Mouse (Mus musculus) large intestine, adult 2 months (tissue): ENCODE results near the gene Ms4a10. TPM values are rescaled to one million over a fixed set of nuclear protein-coding genes. Genes with fewer than 3 reads are reported as not detected.

Experiments used
- DNase-seq: peaks from one replicate; pipeline ENCODE4 v3.0.0-alpha.2; 2012; ENCODE audit warnings: low read depth, low spot score
- WGBS: fragments of 180-500 bp; shearing (Covaris S2); methylation state at CpG from one replicate; pipeline ENCODE4 v1.1.7; 2018; 5-methylcytosine and 5-hydroxymethylcytosine counted together
- polyA plus RNA-seq: library from polyadenylated mRNA; depleted of rRNA; stranded (reverse); fragments of >200 nt; gene quantifications from 2 replicates; pipeline ENCODE4 v1.2.3, GENCODE M21; 2012

Gene Ms4a10
- polyA plus RNA-seq, 1 experiment, result 67.1 TPM

DNA sequence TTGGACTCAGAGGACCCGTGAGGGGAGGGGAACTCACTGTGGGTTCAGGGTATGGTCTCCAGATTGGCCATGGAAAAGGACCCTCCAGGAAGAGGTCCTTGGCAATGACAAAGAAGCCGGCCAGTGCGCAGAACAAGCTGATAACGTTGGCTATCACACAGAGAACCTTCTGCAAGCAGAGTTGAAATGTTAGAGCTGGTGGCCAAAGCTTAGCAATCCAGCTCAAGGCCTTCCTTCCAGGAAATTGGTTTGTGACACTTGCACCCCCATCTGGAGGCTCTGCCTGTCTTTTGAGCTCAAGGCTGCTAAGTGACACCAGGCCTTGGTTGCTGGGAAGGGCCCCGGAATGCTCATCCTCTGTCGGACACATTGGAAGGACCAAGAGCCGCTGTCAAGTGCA, 8.7 kb downstream of the Ms4a10 start:
- 84% methylated on average over 7 of the region's 7 CpGs for WGBS
- no peak for DNase-seq

DNA sequence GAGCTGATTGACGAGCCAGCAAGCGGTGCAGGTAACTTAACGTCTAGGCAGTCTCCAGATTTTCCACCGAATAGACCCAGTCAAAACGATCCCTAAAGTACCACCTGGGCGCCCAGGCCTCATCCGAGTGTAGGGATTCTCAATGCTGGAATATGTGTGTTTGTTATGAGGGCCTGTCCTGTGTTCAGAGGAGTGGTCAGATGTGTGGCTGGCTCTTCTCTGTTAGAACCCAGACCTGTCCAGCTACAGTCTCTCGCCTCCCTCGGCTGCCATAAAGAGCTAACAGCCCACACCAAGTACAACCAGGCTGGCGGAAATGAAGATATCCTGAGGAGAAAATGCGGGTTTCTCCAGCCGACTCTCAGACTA, 14.5 kb downstream of the Ms4a10 start:
- 45% methylated on average over 12 of the region's 12 CpGs for WGBS
- no peak for DNase-seq

DNA sequence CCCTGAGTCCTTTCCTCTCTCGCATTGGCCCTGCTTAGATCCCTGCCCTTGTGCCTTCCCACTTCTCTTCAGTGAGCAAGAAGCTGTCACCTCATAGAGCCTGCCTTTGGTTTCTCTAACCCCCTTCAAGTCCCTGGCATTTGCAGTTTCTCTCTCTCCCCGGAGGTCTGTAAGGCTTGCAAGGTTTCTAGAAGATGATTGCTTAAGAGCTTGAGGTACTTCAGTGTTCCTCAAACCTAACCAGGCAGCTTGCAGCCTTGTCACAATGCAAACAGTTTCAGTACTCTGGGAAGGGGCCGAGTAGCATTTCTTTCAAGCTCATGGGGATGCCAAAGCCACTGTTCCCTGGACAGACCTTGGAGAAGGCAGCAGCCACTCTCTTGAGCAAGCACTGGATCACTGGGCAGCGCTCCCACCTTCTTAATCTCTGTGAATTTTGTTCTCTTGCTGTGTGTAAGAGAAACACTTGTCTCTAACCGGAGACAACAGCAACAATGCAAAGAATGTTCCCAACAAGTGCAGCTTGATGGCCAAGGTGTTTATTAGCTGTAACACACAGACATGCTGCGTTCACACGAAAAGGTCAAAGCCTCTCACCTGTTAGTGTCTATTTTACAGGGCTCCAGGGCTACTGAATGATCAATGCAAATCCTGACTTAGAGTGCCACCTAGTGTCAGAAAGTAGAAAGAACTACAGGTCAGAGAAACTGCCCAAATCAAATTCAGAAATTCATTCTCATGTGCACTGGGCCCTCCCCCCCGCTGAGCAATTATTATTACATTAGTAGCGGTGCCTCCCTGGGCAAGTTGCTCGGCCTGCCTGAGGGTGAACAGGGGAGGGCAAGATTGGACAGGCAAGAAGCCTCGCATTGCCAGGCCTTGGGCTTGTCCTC, 15.1 kb downstream of the Ms4a10 start:
- DNase-seq, result no peak
- 31% methylated on average over 11 of the region's 11 CpGs for WGBS

DNA sequence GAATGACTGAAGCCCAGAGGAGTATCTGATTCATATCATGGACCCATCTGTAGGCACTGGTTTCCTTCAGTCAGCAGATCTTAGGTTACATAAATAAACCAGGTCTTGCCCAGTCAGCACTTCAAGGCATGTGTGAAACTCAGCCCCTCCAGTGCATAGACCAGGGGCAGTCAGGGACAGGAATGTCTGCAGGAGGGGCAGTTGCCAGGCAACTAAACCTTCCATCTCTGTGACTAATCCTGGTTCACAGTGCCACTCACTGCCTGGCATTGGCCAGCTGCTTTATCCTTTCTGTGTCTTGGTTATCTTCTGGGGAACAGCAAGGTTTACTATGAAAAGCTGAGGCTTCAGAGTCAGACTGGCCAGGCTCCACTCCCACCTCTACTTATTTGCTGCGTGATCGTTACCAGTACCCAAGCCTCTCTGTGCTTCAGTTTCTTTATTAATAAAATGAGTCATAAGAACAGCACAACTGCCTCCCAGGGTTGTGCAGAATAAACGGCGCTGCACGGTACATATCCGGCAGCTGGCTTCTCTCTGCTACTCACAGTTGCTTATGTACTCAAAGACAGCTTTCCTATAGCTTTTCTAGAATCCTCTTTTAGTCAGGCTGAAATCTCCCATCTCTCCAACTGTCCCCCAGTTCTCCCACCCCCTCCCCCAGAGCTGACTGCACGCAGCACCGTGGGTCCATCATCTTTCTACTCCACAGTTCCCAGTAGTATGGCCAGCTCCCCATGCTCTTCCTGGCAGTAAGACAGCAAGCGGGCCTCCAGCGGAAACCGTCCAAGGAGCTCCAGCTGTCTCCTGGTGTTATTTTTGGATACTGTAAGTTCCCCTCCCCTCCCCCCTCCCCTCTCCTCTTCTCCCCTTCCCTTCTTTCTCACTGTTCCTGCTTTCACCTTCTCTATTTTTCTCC, 22.2 kb downstream of the Ms4a10 start:
- 57% methylated on average over 11 of the region's 11 CpGs for WGBS
- no peak for DNase-seq

DNA sequence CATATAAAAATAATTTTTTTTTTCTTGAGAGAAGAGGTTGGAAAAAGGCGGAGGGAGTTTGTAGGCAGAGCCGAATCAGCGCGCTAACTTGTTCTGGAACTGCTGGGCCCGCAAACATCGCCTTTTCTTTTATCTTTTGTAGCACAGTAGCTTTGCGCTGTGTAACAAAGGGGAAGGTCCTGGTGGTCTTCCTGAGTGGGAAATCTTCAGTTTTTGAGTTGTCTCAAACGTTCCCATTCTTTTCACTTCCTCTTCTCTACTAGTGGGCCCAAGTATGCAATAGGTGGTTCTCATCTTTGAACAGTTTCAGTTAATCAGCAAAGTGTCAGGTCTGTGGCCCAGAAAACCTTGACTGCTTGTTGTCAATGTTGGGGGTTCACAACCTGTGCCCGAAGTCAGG, 24.9 kb downstream of the Ms4a10 start:
- WGBS, result 19% methylated on average over 9 of the region's 9 CpGs
- no peak for DNase-seq

DNA sequence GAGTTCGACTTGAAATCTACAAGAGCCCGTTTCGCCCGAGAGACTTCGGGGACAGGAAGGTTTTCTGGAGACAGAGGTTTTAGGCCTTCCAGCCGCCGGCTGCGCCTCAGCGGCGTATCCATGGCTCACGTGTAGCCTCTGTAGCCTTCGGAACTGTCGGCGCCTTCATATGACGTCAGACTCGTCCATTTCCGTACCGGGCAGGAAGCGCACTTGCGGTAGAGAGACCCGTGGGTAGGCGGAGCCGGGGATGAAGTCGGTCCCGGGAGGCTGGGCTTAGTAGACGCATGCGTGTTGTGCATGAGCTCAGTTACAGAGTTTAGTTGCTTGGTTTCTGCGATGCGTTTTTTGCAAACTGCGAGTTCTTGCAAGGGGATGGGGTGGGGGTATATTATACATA, 25.4 kb downstream of the Ms4a10 start, which contains the start of gene Ccdc86:
Ccdc86 (minus strand) TSS at position 155 of the 400 bp plus-strand sequence.
- DNase-seq, result peak; percentile 98
- under 1% methylated on average over 30 of the region's 30 CpGs for WGBS

DNA sequence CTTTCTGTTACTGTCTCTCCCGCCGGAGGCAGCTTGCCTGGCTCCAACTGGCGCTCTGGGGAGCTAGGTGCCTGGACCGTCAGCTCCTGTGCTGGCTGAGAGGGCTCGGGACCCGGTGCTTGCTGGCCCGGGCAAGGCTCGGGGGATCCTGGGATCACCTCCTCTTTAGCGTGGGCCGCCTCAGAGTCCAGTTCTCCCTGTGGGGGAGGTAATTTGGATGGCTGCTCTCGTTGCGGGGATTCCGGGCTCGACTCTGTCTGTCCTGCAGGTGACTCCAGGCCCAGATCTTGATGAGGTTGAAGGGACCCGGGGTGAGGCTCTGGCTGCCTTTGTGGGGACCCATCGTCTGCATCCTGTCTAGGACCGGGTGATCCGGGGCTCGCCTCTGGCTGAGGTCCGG, 26.1 kb downstream of the Ms4a10 start:
- under 1% methylated on average over 20 of the region's 20 CpGs for WGBS
- no peak for DNase-seq

DNA sequence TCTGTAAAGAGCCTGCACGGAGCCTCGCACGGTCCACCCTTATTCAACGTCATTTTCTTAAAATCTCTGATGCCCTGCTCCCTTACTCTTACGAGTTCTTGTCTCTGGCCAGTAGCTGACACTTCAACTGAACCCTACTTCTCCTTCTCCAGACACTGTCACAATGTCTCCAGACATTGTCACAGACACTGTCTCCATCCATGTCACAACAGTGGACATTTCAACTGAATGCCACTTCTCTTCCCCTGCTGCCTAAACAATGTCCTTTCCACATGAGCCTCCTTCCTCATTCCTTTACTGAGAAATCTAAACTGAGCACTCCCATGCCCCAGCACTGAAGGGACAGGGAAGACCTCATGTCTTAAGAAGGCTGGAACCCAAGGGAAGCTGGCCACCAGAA, 27.3 kb downstream of the Ms4a10 start:
- 44% methylated on average over 5 of the region's 5 CpGs for WGBS
- no peak for DNase-seq

DNA sequence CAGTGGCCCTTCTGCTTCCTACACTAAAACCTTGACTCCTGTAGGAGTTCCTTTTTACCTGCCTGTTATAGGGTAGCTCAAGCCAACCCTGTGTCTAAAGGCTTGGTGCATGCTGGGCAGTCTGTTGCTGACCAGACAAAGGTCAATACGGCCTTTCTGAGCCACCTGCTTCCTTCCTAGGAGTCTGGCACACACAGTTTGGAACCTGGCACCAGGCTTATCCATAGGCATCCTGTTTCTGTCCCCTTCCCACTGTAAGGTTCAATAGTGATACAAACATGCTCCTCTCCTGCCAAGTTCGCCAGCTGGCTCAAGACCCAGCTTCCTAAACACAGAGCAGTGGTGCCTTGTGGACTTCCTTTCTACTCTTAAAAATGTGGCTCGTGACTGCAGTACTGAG, 28.0 kb downstream of the Ms4a10 start:
- DNase-seq, result no peak
- WGBS, result 55% methylated on average over 3 of the region's 3 CpGs

DNA sequence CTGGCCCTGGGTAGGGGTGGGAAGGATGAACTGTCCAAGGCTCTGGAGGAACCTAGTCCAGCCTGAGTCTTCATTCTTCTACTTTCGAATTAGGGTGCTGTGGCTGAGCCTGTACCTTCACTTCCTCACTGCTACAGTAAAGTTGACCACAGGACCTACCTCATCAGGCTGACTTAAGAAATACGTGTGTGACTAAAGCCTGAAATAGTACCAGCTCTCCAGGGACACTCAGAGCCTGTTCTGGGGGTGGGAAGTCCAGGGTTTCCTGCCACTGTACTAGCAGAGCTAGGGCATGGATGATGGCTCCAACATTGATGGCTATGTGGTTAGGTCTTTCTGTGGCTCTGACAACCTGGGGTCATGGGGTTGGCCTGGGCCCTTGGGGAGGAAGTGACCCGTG, 30.5 kb downstream of the Ms4a10 start:
- no peak for DNase-seq
- 78% methylated on average over 3 of the region's 3 CpGs for WGBS

DNA sequence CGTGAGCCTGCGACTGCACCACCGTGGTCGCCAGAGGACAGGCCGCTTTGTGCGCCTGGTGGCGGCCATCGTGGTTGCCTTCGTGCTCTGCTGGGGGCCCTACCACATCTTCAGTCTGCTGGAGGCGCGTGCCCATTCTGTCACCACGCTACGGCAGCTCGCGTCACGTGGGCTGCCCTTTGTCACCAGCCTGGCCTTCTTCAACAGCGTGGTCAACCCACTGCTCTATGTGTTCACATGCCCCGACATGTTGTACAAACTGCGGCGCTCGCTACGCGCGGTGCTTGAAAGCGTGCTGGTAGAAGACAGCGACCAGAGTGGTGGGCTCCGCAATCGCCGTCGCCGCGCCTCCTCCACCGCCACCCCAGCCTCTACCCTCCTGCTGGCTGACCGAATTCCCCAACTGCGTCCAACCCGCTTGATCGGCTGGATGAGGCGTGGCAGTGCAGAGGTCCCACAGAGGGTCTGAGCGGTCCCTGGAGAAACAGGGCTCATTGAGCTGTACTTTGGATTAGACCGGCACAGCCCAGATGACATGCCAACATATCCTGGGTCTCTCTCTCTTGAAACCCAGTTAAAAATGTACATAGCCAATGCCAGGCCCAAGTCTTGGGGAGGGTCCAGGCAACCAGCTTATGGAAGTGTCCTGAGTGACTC, 33.5 kb downstream of the Ms4a10 start:
- DNase-seq, result no peak
- 28% methylated on average over 40 of the region's 40 CpGs for WGBS

DNA sequence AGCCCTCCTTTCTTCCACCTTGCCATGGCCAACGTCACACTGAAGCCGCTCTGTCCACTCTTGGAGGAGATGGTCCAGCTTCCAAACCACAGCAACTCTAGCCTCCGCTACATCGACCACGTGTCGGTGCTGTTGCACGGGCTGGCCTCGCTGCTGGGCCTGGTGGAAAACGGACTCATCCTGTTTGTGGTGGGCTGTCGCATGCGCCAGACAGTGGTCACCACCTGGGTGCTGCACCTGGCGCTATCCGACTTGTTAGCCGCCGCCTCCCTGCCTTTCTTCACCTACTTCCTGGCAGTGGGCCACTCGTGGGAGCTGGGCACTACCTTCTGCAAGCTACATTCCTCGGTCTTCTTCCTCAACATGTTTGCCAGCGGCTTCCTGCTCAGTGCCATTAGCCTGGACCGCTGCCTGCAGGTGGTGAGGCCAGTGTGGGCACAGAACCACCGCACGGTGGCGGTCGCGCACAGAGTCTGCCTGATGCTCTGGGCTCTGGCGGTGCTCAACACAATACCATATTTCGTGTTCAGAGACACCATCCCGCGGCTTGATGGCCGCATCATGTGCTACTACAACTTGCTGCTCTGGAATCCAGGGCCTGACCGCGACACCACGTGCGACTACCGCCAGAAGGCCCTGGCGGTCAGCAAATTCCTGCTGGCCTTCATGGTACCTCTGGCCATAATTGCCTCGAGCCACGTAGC, 34.2 kb downstream of the Ms4a10 start:
- WGBS, result 15% methylated on average over 37 of the region's 37 CpGs

DNA sequence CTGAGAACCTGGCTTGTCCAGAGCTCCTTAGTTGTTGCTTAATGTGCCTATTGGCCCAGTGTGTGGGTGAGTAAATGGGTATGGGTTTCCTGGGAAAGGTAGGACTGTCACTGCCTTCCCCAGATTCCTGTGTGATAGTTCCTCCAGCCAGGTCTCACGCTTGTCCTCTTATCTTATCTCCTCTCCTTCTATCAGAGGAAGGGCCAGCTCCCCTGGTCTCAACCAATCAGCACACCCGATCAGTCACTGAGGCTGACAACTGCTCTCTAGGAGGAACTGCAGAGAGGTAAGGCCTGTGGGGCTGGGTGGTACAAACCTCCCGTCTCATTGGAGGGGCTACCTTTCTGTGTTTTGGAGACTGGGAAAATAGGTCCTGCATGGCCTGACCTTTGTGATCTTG, 35.7 kb downstream of the Ms4a10 start:
- no peak for DNase-seq
- WGBS, result 48% methylated on average over 3 of the region's 3 CpGs

More for the DNA sequence above, 34.2 kb downstream of the Ms4a10 start:
- DNase-seq, result peak; percentile 75

DNA sequence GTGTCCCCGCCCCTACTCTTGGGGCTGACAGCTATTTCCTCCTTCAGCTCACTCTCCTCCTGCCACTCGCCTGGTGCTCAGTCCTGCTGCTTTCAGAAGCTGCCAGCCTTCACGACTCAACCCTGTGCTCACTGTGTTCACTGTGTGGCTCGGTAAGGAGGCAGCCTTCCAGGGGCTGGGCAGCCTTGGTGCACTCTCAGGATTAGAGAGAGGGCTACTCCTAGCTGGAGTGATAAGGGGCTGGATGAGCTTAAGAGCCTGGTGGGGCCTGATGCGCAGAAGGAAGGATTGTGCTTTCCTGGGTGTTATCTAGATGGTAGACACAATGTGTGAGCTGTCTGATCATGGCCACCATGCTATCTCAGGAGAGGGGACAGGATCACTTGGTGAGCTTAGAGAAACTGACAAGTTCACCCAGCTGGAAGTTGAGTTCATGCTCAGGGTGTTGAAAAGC, 37.3 kb downstream of the Ms4a10 start, which contains the start of gene Ptgdr2:
Ptgdr2 (plus strand) TSS at position 51 of the 454 bp plus-strand sequence.
- 21% methylated on average over 5 of the region's 5 CpGs for WGBS
- no peak for DNase-seq

DNA sequence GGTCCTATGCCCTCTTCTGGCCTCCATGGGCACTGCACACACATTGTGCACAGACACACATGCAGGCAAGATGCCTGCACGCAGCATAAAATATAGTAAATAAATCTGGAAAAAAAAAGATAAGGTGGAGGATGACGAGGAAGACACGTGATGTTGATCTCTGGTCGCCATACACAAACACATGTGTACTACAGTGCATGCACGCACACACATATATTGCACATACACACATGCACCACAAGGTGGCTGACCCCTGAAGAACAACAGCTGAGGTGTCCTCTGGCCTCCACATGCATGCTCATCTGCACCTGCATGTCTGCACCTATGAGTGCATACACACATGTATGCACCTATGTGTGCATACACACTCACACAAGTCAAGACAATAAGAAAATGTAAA, 38.4 kb downstream of the Ms4a10 start:
- 93% methylated on average over 5 of the region's 5 CpGs for WGBS
- no peak for DNase-seq

DNA sequence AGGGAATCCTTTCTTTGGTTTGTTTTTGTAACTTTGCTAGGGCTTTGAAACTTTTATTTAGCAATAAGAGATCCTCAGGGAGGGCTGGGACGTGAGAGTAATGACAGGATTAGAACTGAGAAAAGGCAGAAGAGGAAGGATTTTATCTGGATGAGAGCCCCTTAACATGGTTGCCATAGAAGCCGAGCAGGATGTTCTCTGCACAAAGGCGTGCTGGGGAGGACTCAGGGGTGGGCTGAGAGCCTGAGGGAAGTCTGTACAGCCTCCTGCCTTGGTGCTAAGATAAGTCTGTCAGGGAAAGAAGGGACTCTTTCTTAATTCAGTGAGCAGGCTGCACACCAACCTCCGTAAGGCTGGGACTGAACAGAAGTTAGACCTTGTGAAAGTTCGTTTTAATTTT, 39.4 kb downstream of the Ms4a10 start:
- WGBS, result 59% methylated on average over 5 of the region's 5 CpGs
- no peak for DNase-seq

DNA sequence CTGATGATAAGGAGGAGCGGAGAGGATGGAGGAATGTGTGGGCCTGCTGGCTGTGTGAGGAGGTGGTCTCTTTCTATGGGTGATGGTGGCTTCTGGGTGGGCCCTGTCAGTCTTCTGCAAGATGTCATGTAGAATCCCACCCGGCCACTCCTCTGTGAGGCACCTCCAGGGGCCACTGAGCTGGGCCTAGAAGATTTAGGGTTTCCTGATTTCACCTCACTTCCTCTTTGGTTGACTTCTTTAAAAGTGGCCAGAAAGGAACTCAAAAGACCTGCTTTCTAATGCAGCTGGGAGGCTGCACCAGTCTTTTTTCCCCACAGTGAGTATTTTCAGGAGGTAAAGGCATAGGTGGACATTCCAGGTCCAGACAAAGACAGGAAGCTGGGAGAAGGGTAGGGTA, 43.8 kb downstream of the Ms4a10 start:
- no peak for DNase-seq
- 81% methylated on average over 2 of the region's 2 CpGs for WGBS

DNA sequence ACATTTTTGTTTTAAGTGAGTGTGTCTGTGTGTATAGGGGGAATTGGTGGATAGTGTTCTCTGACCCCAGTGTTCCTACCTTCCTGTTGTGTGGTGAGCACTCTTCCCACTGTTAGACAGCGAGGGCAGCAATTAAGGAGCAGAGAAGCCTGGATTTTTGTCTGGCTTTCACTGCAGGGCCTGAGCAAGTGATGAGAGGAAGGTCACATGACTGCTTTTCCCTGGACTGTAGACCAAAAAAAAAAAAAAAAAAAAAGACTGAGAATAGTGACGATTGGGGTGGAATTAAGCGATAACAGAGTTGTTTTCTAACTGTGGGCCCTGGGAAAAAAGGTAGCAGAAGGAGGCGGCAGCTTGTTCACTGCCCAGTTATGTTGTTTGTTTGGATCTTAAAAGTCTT, 47.8 kb downstream of the Ms4a10 start:
- no peak for DNase-seq
- 12% methylated on average over 4 of the region's 4 CpGs for WGBS

DNA sequence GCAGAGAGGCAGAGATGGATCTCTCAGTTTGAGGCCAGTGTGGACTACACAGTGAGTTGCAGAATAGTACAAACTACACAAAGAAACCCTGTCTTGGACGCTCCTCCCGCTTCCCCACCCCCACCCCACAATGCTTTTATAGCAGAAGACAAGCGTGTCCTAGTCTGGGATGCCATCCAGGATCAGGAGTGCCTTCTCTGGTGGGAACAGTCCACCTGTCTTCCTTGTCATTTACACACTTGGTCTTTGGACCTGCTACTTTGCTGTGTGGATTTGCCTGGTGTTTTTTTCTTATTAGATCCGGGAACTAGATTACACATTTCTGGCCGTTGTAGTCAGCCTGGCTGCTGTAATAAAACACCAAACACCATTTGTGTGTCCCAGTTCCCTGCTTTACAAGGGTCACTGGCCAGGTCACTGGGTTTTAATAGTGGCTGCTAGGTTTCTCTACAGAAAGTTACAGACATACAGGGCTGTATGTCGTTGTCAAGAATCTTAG, 48.3 kb downstream of the Ms4a10 start:
- DNase-seq, result peak; percentile 75
- 13% methylated on average over 6 of the region's 6 CpGs for WGBS
